Mouse (Mus musculus) bone marrow, adult 2 months (tissue): ENCODE results near the gene Prickle2.

Experiments
- CTCF ChIP-seq: fragments of 200-500 bp; IDR thresholded peaks from 2 replicates; pipeline ENCODE4 v1.5.1; 2011; ENCODE audit warnings: low read length, control low read depth; ENCODE audit not compliant: control insufficient read depth, insufficient read depth
- POLR2A ChIP-seq: fragments of 200-500 bp; IDR thresholded peaks from 2 replicates; pipeline ENCODE4 v1.6.1; 2011; ENCODE audit warnings: low read depth, mild to moderate bottlenecking, control low read depth, low read length, borderline replicate concordance; ENCODE audit not compliant: control insufficient read depth

- no peak for TF ChIP-seq POLR2A
- no peak for TF ChIP-seq CTCF
Observed at GRCm38 (mm10) chr6:92512001-92512400, 194.0 kb downstream of the Prickle2 start.
